Mouse (Mus musculus) urinary bladder, adult 18-20 months (tissue): ENCODE measurements around the gene Crtc1.

ENCODE experiments used
- DNase-seq, 2 experiments: peaks; one replicate each; pipeline ENCODE4 v3.0.0; 2022; ENCODE audit warnings: low spot score in 2 of 2, mixed read lengths in 2 of 2

Crtc1 gene

DNA sequence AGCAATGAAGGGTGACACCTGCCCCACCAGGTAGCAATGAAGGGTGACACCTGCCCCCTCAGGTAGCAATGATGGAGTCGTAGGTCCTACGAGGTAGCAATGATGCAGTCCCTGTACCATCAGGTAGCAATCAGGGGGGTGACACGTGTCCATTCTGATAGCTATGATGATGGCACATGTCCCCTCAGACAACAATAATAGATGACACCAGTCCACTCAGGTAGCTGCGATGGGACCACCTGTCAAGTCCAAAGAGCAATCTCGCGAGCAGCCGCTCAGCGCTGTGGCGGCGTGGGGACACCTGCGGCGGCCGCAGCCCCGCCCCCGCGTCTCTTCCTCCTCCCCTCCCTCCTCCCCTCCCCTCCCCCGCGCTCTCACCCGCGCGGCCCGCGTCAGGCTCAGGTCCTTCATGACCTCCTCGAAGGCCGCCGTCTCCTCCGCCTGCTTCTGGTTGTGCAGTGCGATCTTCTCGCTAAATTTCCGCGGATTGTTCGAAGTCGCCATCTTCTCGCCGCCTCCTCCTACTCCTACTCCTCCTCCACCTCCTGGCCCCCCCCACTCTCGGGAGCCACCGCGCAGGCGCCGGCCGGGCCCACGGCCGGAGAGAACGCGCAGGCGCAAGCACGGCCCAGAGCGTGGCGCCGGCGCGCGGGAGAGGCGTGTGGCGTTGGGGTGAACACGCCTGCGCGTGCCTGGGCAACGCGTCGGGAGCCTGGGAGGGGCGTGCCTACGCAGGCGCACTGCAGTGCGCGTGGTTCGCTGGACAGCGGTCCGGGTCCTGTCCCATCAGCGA, at the start of gene Crtc1:
Gene Crtc1 (minus strand): TSS at position 525 of the 793 bp plus-strand sequence.
- DNase-seq: peak; percentile 96

DNA sequence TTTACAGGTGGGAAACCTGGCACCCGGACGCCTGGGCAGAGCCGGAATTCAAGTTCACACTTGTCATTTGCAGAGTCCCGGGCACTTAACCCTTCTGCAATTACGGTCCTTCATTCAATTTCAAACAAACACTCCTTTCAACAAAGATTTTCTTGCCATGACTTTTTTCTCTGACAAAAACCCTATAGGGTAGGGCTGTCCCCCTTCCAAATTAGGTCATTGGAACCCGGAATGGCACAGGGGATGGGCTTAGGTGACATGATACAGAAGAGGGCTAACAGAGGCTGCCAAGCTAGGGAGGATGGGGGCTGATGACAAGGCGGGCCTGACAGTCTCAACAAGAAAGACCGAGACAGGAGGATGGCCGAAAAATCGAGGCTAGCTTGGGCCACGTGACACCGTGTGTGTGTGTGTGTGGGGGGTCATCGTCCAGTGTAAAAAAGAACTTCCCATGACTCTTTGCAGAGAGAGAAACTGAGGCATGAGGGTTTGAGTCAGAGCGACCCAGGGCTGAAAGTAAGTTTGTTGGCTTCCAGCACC, 49.6 kb upstream of the Crtc1 start:
- DNase-seq: no peak

DNA sequence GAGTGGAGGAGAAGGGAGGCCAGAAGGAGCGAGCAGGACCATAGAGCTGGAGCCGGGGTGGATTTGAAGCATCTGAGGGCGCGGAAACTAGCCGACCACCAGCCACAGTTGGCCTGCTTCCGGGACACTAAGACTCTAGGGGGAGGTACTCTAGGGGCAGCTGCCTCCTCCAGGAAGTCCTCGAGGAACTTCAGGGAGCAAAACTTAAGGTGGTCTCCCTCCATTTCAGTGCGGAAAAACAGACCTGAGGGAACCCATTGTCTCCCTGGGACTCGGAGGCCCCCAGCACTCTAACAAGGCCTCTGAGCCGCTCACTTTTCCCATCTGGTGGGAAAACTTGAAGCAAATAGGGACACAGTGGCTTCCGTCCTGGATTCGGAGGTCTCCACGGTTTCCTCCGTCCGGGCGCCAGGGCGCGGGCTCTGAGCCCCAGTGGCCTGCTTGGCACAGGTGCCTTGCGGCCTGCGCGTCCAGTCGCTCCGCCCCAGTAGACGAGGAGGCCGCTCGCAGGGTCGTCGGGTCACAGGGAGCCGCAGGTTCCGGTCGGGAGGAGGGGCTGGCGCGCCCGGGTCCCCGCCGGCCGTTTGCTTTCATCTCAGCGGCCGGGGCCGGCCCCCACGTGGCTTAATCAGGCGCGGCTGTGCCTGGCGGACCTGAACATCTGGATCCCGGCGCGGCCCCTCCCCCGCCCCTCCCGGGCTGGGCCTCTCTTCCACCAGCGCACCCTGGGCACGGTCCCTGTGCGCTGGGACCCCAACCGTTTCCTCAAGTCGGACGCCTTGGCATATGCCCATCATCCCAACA, 48.8 kb upstream of the Crtc1 start:
- peak in 1 of 2 experiments; percentile 34 for DNase-seq

- no peak for DNase-seq
These were observed 47.7 kb upstream of the Crtc1 start, which contains the start of gene Tmem59l for GRCm38 (mm10) chr8:70486941-70487520. Tmem59l (minus strand) TSS chr8:70487358.

- no peak for DNase-seq
These were observed 46.9 kb upstream of the Crtc1 start for GRCm38 (mm10) chr8:70486191-70486681.

GRCm38 (mm10) chr8:70482943-70483342, 43.6 kb upstream of the Crtc1 start:
- no peak for DNase-seq

DNA sequence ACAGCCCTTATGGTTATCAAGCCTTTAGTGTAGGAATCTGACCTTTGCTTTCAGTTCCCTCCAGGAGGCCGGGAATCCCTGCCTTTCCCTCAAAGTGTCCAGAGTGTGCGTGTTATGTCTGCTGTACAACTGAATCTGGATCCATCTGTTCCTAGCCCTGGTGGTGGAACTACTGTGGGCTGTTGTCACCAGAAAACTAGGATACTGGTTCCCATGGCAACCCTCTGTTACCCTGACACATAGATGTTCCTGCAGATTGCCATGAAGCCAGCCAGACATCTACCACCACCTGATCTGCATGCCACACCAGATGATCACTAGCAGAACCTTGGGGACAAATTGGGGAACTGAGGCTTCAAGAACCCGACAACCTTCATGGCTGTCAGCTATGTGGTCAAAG, 42.5 kb upstream of the Crtc1 start:
- no peak for DNase-seq

DNA sequence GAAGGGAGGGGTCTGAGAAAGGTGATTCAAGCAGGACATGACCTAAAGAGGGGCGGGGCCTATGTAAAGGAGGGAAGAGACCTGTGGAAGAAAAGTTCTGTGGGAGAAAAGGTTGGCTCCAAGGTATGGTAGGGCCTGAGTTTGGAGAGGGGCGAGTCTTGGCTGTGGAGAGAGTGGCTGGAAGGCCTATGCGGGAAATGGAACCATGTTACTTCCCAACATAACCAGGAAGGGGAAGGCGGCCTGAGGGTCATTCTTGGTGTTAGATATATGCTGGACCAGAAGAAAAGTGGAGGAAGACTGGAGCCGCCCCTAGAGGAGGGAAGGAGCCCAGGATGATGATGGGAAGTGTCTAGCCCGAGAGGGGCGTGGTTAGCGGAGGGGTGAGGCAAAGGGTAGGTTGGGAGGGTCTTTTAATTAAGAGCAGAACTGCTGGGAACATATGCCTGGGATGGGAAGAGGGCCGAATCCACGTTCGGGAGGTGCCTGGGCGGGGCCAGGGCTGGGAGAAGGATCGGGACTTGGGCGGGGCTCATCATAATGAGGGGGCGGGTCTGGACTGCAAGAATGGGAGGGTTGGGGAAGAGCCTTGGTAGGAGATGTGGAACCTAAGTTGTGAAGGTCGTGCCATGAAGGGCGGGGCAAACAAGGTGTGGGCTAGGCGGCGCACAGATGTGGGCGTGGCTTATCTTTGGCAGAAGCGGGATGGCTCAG, 38.0 kb upstream of the Crtc1 start:
- DNase-seq: no peak

GRCm38 (mm10) chr8:70476333-70477268, 37.2 kb upstream of the Crtc1 start, which contains the start of gene Klhl26:
Klhl26 (minus strand) TSS chr8:70476968.
- peak; percentile 94 to 98 for DNase-seq

GRCm38 (mm10) chr8:70471856-70472255, 32.5 kb upstream of the Crtc1 start:
- DNase-seq: no peak

DNA sequence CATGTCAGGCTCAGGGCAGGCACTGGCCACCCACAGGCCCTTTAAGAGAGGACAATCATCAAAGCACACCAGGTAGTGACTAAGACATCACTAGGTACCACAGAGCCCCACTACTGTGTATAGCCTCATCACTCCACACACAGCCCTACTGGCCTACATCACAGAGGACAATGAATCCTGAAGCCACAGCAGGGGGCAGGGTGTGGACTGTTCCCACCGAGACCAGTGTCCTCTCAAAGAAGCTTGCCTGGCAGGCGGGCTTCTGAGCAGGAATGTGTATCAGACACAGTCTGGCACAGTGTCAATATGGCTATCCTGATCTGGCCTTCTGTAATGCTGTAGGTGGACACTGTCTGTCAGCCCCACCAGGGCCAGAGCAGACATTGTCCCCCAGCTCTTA, 30.6 kb upstream of the Crtc1 start:
- no peak for DNase-seq

- no peak for DNase-seq
These were observed 30.0 kb upstream of the Crtc1 start for GRCm38 (mm10) chr8:70469295-70469916.

GRCm38 (mm10) chr8:70468733-70469132, 29.4 kb upstream of the Crtc1 start:
- no peak for DNase-seq

- no peak for DNase-seq
These were observed 28.5 kb upstream of the Crtc1 start for GRCm38 (mm10) chr8:70467907-70468306.

DNA sequence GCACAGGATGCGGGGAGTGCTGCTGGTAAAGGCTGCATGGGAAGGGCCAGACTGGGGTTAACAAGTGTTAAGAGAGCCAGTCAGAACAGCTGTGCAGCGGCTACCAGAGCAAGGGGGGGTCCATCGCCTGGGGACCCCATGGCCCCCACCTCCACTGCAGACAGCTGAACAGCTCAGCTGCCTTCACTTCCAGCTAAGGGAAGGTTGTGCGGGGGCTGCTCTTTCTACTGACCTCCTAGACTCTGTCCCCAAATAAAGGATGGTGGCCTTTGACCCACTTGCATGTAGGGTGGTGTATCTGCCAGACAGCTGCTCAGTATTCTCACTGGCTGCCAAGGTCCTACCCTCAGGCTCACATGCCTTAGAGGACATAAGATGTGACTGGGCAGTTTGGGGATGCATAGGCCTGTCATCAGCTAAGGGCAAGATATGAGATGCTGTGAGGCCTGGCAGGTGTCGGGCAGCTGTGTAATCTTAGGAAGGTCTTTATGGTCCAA, 27.9 kb upstream of the Crtc1 start:
- no peak for DNase-seq

DNA sequence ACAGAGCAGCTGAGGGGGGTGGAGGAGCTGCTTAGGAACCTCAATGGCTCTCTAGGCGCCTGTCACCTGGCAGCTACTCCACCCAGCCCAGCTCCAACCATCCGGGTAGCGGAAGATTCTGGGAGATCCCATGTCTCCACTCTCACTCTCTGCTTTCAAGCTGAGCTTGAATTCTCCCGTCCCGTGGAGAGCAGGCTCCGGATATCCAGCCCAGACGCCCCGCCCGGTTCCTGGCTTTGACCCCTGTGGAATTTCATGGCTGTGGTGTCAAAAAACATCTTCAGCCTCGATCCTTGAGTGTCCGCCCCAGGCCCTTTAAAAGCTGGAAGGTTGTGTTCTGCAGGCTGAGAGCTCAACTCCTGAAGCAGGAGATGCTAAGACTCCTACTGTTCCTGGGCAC, 27.4 kb upstream of the Crtc1 start:
- DNase-seq: no peak

- no peak for DNase-seq
These were observed 26.9 kb upstream of the Crtc1 start for GRCm38 (mm10) chr8:70466305-70466704.

GRCm38 (mm10) chr8:70465701-70466100, 26.3 kb upstream of the Crtc1 start:
- DNase-seq: no peak

DNA sequence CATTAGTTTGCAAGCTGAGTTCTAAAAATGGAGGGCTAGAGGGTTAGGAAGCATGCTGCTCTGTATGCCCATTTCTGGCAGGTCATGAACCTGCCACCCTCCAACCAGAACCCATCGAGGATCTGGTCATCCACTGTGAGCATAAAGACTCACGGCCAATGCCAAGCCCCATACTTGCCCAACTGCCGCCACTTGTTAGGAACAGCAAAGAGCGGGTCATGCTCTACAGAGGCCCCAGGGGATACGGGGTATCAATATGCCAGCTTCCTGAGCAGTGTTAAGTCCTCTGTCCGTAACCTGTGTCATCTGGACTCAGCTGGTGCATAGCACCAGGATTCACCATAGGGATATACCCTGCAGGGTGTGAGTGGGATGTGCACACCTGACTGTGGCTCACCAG, 24.8 kb upstream of the Crtc1 start:
- DNase-seq: no peak

GRCm38 (mm10) chr8:70463306-70463705, 23.9 kb upstream of the Crtc1 start:
- no peak for DNase-seq
